Mouse (Mus musculus): Measurements from ENCODE around the gene Osbpl8. TPM values are rescaled to one million over a fixed set of nuclear protein-coding genes. Genes with fewer than 3 reads are reported as not detected.

Osbpl8 gene
- total and polyA plus RNA-seq, 3 experiments = 12.9 to 26.4 (median 23.4) TPM

DNA sequence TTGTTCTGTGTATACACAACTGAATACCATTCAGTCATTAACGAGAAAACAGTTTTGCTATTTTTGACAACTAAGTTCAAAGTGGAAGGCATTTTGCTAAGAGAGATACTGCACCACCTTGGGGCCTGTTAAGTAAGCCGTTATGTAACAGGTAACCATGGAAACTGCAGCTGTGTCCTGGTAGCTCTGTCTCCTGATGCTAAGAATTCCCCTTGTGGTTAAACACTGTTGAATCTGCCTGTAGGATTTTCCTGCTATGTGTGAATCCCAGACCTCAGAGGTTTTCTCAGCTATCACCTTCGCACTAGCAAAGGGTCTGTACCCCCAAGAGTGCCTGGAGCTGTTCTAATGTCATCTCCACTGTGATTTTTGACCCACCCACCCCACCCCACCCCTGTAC, 153.5 kb downstream of the Osbpl8 start:
- dilution Hi-C loops (cut with MboI; ENCODE audit: extremely low pct_ligation_motif_present, extremely low pct_unique_long_range_greater_than_20kb, low sequenced_read_pairs) = no loop called here
- Histone ChIP-seq H3K9ac (ENCODE audit: insufficient read depth, low read depth) (no peak overlapping the region), H3K4me3 (replicated peaks in 1 of 3; ENCODE audit: low read depth in 2 of 3, low read length in 2 of 3, poor library complexity in 1 of 3) (no peak overlapping the region), H3K27ac (ENCODE audit: insufficient read depth, low read depth) (no peak overlapping the region), H3K27me3 (replicated peaks) (no peaks in the 10 kb centered on the region), H3K4me2 (ENCODE audit: insufficient read depth, low read depth, poor library complexity, severe bottlenecking) (no peak overlapping the region), H3K4me1 (ENCODE audit: control insufficient read depth in 1 of 2, insufficient read depth in 2 of 2) (no peaks in the 10 kb centered on the region; a peak in 1 of 4 replicates), H3K79me2 (replicated peaks; ENCODE audit: control insufficient read depth, extremely low read depth, insufficient read depth, poor library complexity, severe bottlenecking) (no peaks in the 10 kb centered on the region), H3K36me3 (replicated peaks in 1 of 2; ENCODE audit: control insufficient read depth in 1 of 2, insufficient read depth in 1 of 2, low read length in 1 of 2) (no peaks in the 10 kb centered on the region), H3K9me3 (replicated peaks; ENCODE audit: low read length) (peaks cover 6% of the 10 kb centered on the region)
- in situ Hi-C loops (cut with MboI; ENCODE audit: low pct_ligation_motif_present, low pct_unique_long_range_greater_than_20kb, low sequenced_read_pairs) = loop anchor here (25.0 kb wide), 2 partner anchors 319 to 619 kb away; no protein-coding TSS in a partner anchor
- TF ChIP-seq JUN (IDR thresholded peaks at IDR 0.05; ENCODE audit: insufficient read depth, low read depth, low read length) = no peak
- TF ChIP-seq EP300 (IDR thresholded peaks at IDR 0.05; ENCODE audit: low read length) = no peak
- no peak for TF ChIP-seq ZNF384 (IDR thresholded peaks at IDR 0.05; ENCODE audit: low read depth, low read length)
- TF ChIP-seq SIN3A (IDR thresholded peaks at IDR 0.05; ENCODE audit: low read length) = no peak
- no peak for TF ChIP-seq NELFE (IDR thresholded peaks at IDR 0.05; ENCODE audit: low read depth, low read length)
- TF ChIP-seq POLR2AphosphoS2 (IDR thresholded peaks at IDR 0.05; ENCODE audit: low read depth, low read length) = no peak
- no peak for TF ChIP-seq MAZ (IDR thresholded peaks at IDR 0.05; ENCODE audit: low read depth, low read length)
- TF ChIP-seq MXI1 (IDR thresholded peaks at IDR 0.05; ENCODE audit: low read depth, low read length) = no peak
- TF ChIP-seq CHD1 (IDR thresholded peaks at IDR 0.05; ENCODE audit: low read depth, low read length) = no peak
- no peak for DNase-seq (ENCODE audit: extremely low read depth)

DNA sequence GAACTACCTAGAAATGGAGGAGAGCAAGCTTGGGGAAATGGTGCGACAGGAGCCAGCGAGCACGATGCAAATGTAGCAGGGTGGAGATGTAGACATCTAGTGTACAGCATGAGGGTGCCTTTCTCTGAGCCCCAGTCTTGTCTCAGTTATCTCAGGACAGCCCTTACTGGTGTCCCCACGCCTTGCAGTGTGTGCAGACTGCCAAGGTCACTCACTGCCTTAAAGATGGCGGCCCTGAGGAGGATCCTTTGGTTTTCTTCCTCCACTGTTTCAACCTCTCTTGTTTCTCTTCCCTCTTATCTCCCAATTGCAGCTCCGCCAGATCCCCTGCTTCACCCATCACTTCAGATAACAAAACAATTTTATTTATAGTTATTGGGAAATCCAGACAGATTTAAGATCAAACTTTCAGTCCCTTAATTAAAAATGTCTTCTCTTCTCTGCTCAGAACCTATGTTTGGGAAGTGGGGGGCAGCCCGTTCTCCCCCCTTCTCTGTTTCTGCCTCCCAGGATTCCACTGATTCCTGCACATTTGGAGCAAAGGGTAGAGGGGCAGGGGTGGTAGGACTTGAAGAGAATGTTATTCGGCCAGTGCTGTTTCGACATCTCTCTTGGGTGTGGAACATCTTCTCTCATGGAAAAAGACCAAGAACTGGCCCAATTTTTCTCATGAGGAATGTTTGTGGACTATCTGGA, 154.4 kb downstream of the Osbpl8 start:
- in situ Hi-C loops (cut with MboI; ENCODE audit: low pct_ligation_motif_present, low pct_unique_long_range_greater_than_20kb, low sequenced_read_pairs) = loop anchor here (25.0 kb wide), 2 partner anchors 318 to 618 kb away; no protein-coding TSS in a partner anchor
- no peaks in the 10 kb centered on the region; a peak in 1 of 4 replicates for H3K4me1 ChIP-seq (ENCODE audit: control insufficient read depth in 1 of 2, insufficient read depth in 2 of 2)

More for the DNA sequence above, 154.4 kb downstream of the Osbpl8 start:
- peaks cover 6% of the 10 kb centered on the region for H3K9me3 ChIP-seq (replicated peaks; ENCODE audit: low read length)
- H3K36me3 ChIP-seq (replicated peaks in 1 of 2; ENCODE audit: control insufficient read depth in 1 of 2, insufficient read depth in 1 of 2, low read length in 1 of 2) = no peaks in the 10 kb centered on the region
- H3K27ac ChIP-seq (ENCODE audit: insufficient read depth, low read depth) = no peak overlapping the region
- TF ChIP-seq UBTF (IDR thresholded peaks at IDR 0.05; ENCODE audit: low read depth, low read length) (no peak), USF2 (conservative IDR thresholded peaks at IDR 0.05; ENCODE audit: low read depth, low read length) (no peak), ELF1 (IDR thresholded peaks at IDR 0.05; ENCODE audit: low read depth, low read length) (no peak), NELFE (IDR thresholded peaks at IDR 0.05; ENCODE audit: low read depth, low read length) (no peak), E2F4 (IDR thresholded peaks at IDR 0.05; ENCODE audit: insufficient replicate concordance, low read depth, low read length) (no peak), MAX (IDR thresholded peaks at IDR 0.05; ENCODE audit: low read length) (no peak), KAT2A (IDR thresholded peaks at IDR 0.05; ENCODE audit: insufficient replicate concordance, low read length) (no peak), CHD2 (IDR thresholded peaks at IDR 0.05; ENCODE audit: low read length) (no peak), ETS1 (conservative IDR thresholded peaks at IDR 0.05; ENCODE audit: low read depth, low read length) (no peak), RCOR1 (conservative IDR thresholded peaks at IDR 0.05; ENCODE audit: low read depth, low read length) (no peak), MYC (IDR thresholded peaks at IDR 0.05; ENCODE audit: low read depth, low read length) (no peak), MAZ (IDR thresholded peaks at IDR 0.05; ENCODE audit: low read depth, low read length) (no peak), ZC3H11A (IDR thresholded peaks at IDR 0.05; ENCODE audit: low read depth, low read length) (no peak), TBP (conservative IDR thresholded peaks at IDR 0.05; ENCODE audit: low read depth, low read length) (no peak), POLR2A (IDR thresholded peaks at IDR 0.05; ENCODE audit: low read depth, low read length) (no peak), BHLHE40 (IDR thresholded peaks at IDR 0.05; ENCODE audit: low read depth, low read length) (no peak), CHD1 (IDR thresholded peaks at IDR 0.05; ENCODE audit: low read depth, low read length) (no peak), TCF12 (IDR thresholded peaks at IDR 0.05; ENCODE audit: low read depth, low read length) (no peak)
- no peaks in the 10 kb centered on the region for H3K27me3 ChIP-seq (replicated peaks)
- no peak for DNase-seq (ENCODE audit: extremely low read depth)
- dilution Hi-C loops (cut with MboI; ENCODE audit: extremely low pct_ligation_motif_present, extremely low pct_unique_long_range_greater_than_20kb, low sequenced_read_pairs) = no loop called here
- no peaks in the 10 kb centered on the region for H3K79me2 ChIP-seq (replicated peaks; ENCODE audit: control insufficient read depth, extremely low read depth, insufficient read depth, poor library complexity, severe bottlenecking)
- no peak overlapping the region for H3K4me2 ChIP-seq (ENCODE audit: insufficient read depth, low read depth, poor library complexity, severe bottlenecking)
- no peak overlapping the region for H3K9ac ChIP-seq (ENCODE audit: insufficient read depth, low read depth)
- H3K4me3 ChIP-seq (replicated peaks in 1 of 3; ENCODE audit: low read depth in 2 of 3, low read length in 2 of 3, poor library complexity in 1 of 3) = no peak overlapping the region

Measured in CH12.LX (cell line).